Mouse (Mus musculus) forebrain, embryonic 15.5 days (tissue): Measurements from ENCODE around the gene Hoxa9. TPM values are rescaled to one million over a fixed set of nuclear protein-coding genes. Genes with fewer than 3 reads are reported as not detected.

Experiments
- ATAC-seq: fragments of 200-750 bp; cut with Nextera tagmentation; replicated peaks from 2 replicates; pipeline ENCODE4 v1.8.0; 2017; ENCODE audit warnings: mild to moderate bottlenecking, moderate TSS enrichment, moderate library complexity
- H3K27ac ChIP-seq: fragments of 300-500 bp; sonication (generic); replicated peaks from 2 replicates; pipeline ENCODE4 v1.5.1; 2015; ENCODE audit warnings: mild to moderate bottlenecking, inconsistent platforms
- H3K27me3 ChIP-seq: fragments of 300-500 bp; sonication (generic); 2 replicates; pipeline ENCODE4 v1.6.1; 2015; ENCODE audit warnings: inconsistent platforms
- H3K36me3 ChIP-seq: fragments of 300-500 bp; sonication (generic); 2 replicates; pipeline ENCODE4 v1.6.1; 2015; ENCODE audit warnings: mild to moderate bottlenecking, inconsistent platforms
- H3K4me1 ChIP-seq: fragments of 300-500 bp; sonication (generic); 2 replicates; pipeline ENCODE4 v1.6.1; 2015; ENCODE audit warnings: inconsistent platforms
- H3K4me2 ChIP-seq: fragments of 300-500 bp; sonication (generic); replicated peaks from 2 replicates; pipeline ENCODE4 v1.6.1; 2015; ENCODE audit warnings: mild to moderate bottlenecking, inconsistent platforms
- H3K4me3 ChIP-seq: fragments of 300-500 bp; sonication (generic); 2 replicates; pipeline ENCODE4 v1.5.1; 2015; ENCODE audit warnings: mild to moderate bottlenecking, inconsistent platforms
- H3K9ac ChIP-seq: fragments of 300-500 bp; sonication (generic); replicated peaks from 2 replicates; pipeline ENCODE4 v1.6.1; 2015; ENCODE audit warnings: mild to moderate bottlenecking, inconsistent platforms
- H3K9me3 ChIP-seq: fragments of 300-500 bp; sonication (generic); 2 replicates; pipeline ENCODE4 v1.6.1; 2016; ENCODE audit warnings: inconsistent platforms
- WGBS: fragments of 180-500 bp; shearing (Covaris S2); methylation state at CpG from one replicate; pipeline ENCODE4 v1.1.7; 2015; ENCODE audit warnings: mixed read lengths; 5-methylcytosine and 5-hydroxymethylcytosine counted together
- polyA plus RNA-seq: library from polyadenylated mRNA; unstranded; fragments of >200 nt; fragmentation: Nextera tagmentation; extraction: Ambion mirVana; gene quantifications from 2 replicates; pipeline ENCODE4 v1.2.1, GENCODE M21; 2015

Hoxa9 gene
- polyA plus RNA-seq, 1 experiment from 2014 or later = not detected

GRCm38 (mm10) chr6:52267221-52267620, 36.3 kb upstream of the Hoxa9 start:
- no peak for ATAC-seq
- no peak overlapping the region for H3K27ac ChIP-seq
- H3K9me3 ChIP-seq = no peaks in the 10 kb centered on the region
- no peaks in the 10 kb centered on the region for H3K36me3 ChIP-seq
- no peak overlapping the region for H3K4me2 ChIP-seq
- H3K9ac ChIP-seq = no peak overlapping the region
- H3K4me1 ChIP-seq = no peaks in the 10 kb centered on the region
- no peak overlapping the region for H3K4me3 ChIP-seq
- 13% methylated on average over 5 of the region's 5 CpGs for WGBS
- peaks cover 95% of the 10 kb centered on the region for H3K27me3 ChIP-seq

DNA sequence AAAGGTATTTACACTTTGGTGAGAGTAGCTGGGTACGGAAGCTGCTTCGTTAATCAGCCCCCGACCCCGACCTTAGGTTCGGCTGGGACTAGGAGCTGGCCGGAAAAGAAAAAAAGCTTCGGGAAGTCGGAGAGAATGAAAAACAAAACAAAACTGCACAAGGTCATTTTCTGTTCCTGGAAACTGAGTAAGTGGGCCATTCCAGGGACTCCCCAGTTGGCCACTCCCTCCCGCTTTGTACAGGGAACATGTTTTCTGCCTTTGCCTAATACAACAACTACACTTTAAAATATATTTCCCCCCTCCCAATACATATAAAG, 35.7 kb upstream of the Hoxa9 start:
- H3K36me3 ChIP-seq = no peaks in the 10 kb centered on the region
- 2% methylated on average over 9 of the region's 9 CpGs for WGBS
- no peak overlapping the region for H3K4me3 ChIP-seq
- ATAC-seq = no peak
- no peaks in the 10 kb centered on the region for H3K4me1 ChIP-seq
- no peak overlapping the region for H3K27ac ChIP-seq
- H3K27me3 ChIP-seq = peaks cover 97% of the 10 kb centered on the region
- H3K9me3 ChIP-seq = no peaks in the 10 kb centered on the region
- H3K4me2 ChIP-seq = no peak overlapping the region
- H3K9ac ChIP-seq = no peak overlapping the region

DNA sequence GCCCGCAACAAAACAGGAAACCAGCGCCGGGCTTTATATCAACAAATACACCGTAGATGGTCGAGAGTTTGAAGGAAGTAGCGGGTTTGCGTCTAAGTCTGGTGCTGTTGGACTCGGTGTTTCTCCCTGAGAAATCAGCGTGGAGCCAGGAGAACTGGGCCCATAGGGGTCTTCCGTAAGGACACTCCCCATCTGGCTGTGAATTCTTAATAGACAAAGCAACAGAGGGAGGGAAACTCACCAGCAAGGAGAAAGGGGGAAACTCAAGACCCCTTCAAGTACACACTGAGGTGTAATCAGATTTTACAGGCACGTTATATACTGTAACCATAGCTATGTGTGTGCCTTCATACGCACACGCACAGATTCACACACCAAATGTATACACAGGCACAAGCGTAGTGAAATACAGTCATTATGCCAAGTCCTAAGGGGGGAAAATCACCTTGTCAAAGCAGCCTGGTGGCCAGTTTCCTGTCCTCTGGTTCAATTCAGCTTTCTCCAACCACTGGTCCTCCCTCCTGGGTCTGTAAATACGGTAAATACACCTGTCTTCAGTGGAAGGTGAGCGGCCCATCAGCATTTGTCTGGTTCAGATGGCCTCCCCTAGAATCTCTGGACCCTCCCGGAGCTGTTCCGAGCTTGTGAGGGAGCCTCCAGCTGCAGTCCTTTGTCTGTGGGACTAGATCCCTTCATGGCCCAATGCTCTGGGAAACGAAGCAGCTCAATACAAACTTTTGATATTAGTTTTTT, 35.2 kb upstream of the Hoxa9 start:
- 1% methylated on average over 19 of the region's 19 CpGs for WGBS
- peaks cover 96% of the 10 kb centered on the region for H3K27me3 ChIP-seq

GRCm38 (mm10) chr6:52265306-52265912, 34.5 kb upstream of the Hoxa9 start:
- Histone ChIP-seq H3K4me2 (no peak overlapping the region), H3K27me3 (peaks cover 95% of the 10 kb centered on the region), H3K4me1 (peaks cover 6% of the 10 kb centered on the region), H3K36me3 (no peaks in the 10 kb centered on the region), H3K27ac (no peak overlapping the region), H3K4me3 (no peak overlapping the region), H3K9ac (no peak overlapping the region), H3K9me3 (no peaks in the 10 kb centered on the region)
- 1% methylated on average over 18 of the region's 18 CpGs for WGBS
- ATAC-seq = no peak

More for the DNA sequence above, 35.2 kb upstream of the Hoxa9 start:
- H3K36me3 ChIP-seq = no peaks in the 10 kb centered on the region
- no peak overlapping the region for H3K4me3 ChIP-seq
- ATAC-seq = no peak
- no peak overlapping the region for H3K4me2 ChIP-seq
- H3K4me1 ChIP-seq = no peaks in the 10 kb centered on the region
- H3K9ac ChIP-seq = no peak overlapping the region
- no peaks in the 10 kb centered on the region for H3K9me3 ChIP-seq
- H3K27ac ChIP-seq = no peak overlapping the region

DNA sequence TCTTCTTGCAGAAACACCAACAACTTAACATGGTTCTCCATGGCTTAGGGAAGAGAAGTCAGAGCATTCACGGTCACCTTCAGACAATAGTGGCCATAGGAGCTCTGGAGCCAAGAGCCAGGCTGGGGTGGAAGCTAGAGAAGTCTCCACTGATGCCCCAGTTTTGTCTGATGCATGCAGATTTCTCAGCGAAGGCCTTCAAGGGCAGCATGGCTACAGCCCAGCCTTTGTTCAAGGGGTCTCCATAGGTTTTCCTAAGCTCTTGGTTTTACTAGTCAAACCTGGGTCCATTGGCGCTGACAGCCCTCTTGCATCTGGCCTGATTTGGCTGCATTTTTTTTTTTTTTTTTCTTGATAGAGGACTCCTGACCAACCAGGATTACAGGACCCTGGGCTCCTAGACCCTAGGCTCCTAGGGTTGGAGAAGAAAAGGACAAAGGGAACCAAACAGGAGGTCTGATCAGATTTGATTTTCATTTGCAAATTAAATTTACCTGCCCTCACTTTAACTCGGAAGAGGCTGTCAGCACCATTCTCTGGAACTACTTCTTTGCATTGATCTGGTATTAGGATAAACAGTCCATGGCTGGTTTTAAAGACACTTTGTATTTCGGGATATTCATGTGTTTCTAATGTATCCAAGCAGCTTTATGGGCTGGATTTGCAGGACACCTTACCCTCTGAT, 33.4 kb upstream of the Hoxa9 start:
- H3K9me3 ChIP-seq = no peaks in the 10 kb centered on the region
- H3K36me3 ChIP-seq = no peaks in the 10 kb centered on the region
- H3K4me3 ChIP-seq = no peak overlapping the region
- peaks cover 92% of the 10 kb centered on the region for H3K27me3 ChIP-seq
- H3K4me2 ChIP-seq = no peak overlapping the region
- no peak overlapping the region for H3K27ac ChIP-seq
- ATAC-seq = no peak
- 3% methylated on average over 5 of the region's 5 CpGs for WGBS
- peaks cover 11% of the 10 kb centered on the region for H3K4me1 ChIP-seq
- H3K9ac ChIP-seq = no peak overlapping the region

GRCm38 (mm10) chr6:52263321-52263585, 32.4 kb upstream of the Hoxa9 start:
- H3K9me3 ChIP-seq = no peaks in the 10 kb centered on the region
- no peak overlapping the region for H3K4me3 ChIP-seq
- no peak for ATAC-seq
- H3K4me1 ChIP-seq = peaks cover 11% of the 10 kb centered on the region
- H3K9ac ChIP-seq = no peak overlapping the region
- 1% methylated on average over 6 of the region's 6 CpGs for WGBS
- H3K27me3 ChIP-seq = peaks cover 92% of the 10 kb centered on the region
- H3K27ac ChIP-seq = no peak overlapping the region
- no peak overlapping the region for H3K4me2 ChIP-seq
- H3K36me3 ChIP-seq = no peaks in the 10 kb centered on the region

- Histone ChIP-seq H3K4me2 (no peak overlapping the region), H3K27ac (no peak overlapping the region), H3K36me3 (no peaks in the 10 kb centered on the region), H3K27me3 (peaks cover 90% of the 10 kb centered on the region), H3K4me1 (peaks cover 11% of the 10 kb centered on the region), H3K9me3 (no peaks in the 10 kb centered on the region), H3K9ac (no peak overlapping the region), H3K4me3 (no peak overlapping the region)
- ATAC-seq = no peak
- 2% methylated on average over 24 of the region's 24 CpGs for WGBS
Measured at GRCm38 (mm10) chr6:52262463-52263320, 31.8 kb upstream of the Hoxa9 start.

DNA sequence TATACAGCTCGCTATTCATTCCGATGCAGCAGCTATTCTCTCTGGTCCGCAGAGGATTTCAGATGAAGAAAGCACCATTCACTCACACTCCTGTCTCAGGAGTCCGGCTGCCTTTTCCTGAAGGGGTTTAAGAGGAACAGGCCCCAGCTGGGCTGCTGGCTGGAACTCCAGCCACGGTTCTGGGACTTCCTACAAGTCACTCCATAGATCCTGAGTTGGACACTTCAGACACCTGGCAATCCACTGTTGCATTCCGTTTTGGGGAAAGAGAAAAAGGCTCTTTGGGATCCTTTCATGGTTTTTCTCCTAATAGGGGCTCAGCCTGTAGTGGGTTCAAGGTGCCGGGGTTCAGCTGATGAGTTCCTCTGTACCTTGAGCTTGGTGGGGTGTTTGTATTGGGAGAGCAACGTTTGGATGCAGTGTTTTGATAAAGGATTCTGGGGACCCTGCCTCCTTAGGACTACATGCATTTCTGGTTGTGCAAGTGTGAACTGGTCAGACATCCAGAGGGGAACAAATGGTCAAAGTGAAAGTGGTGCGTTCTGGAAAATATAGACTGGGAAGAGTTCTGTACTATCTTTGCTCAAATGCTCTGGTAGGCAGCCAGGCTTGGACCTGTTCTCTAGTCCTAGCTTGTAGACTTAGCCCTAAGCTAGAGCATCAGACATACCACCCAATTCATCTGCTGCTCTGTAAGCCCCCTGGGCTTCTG, 31.0 kb upstream of the Hoxa9 start:
- ATAC-seq = no peak

DNA sequence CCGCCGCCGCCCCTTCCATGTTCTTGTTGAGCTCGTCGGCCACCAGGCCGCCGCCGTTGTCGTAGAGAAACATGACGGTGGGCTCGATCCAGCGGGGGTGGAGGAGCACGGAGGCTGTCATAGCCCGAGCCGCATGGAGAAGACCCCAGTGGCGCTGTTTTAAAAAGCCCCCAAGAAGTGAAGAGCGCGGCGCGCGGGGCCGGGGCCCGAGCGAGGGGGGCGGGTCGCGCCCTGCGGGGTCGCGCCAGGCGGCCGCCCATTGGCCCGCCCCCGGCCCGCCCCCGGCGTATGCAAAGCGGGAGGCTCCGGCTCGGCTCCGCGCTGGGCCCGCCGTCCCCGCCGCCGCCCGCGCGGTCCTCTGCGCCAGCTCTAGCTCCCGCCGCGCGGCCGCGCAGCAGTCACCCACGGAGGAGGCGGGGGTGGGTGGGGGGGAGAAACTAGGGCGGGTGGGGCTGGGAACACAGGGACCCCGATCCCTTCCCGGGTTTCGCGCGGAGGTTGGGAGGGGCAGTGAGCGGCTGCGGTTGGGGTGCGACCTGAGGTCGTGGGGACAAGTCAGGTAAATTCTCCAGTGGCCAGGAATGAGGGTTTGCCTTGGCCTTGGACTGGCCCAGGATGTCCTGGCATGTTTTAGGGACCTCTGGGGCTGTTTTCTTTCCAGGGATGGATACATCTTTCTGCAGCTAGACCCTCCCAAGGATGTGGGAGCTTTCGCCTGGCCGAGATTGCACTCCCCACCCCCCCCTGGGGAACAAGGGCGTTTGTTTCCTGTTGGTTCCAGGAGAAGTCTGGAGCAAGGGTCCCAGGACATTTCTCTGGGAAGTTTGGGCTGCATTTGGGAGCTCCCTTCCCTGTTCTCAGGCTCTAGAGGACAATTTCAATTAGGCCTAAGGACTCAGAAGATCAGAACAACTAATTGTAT, 30.0 kb upstream of the Hoxa9 start, which contains the start of gene Hoxa13:
Gene Hoxa13, minus strand, starts transcription at position 227 of the 922 bp plus-strand sequence.
- ATAC-seq = no peak

More for the DNA sequence above, 31.0 kb upstream of the Hoxa9 start:
- Histone ChIP-seq H3K4me2 (no peak overlapping the region), H3K27ac (no peak overlapping the region), H3K9ac (no peak overlapping the region), H3K9me3 (no peaks in the 10 kb centered on the region), H3K36me3 (no peaks in the 10 kb centered on the region), H3K4me1 (peaks cover 11% of the 10 kb centered on the region), H3K4me3 (no peak overlapping the region), H3K27me3 (peaks cover 92% of the 10 kb centered on the region)
- 5% methylated on average over 9 of the region's 9 CpGs for WGBS

GRCm38 (mm10) chr6:52259811-52260261, 28.9 kb upstream of the Hoxa9 start:
- no peaks in the 10 kb centered on the region for H3K36me3 ChIP-seq
- no peak overlapping the region for H3K4me3 ChIP-seq
- ATAC-seq = no peak
- WGBS = under 1% methylated on average over 39 of the region's 39 CpGs
- H3K4me2 ChIP-seq = peak overlapping the region; percentile 30; the same call in 1 of the 2 replicates
- H3K27ac ChIP-seq = no peak overlapping the region
- H3K27me3 ChIP-seq = peaks cover 89% of the 10 kb centered on the region
- H3K9ac ChIP-seq = no peak overlapping the region
- H3K4me1 ChIP-seq = peaks cover 11% of the 10 kb centered on the region
- H3K9me3 ChIP-seq = no peaks in the 10 kb centered on the region

More for the DNA sequence above, 30.0 kb upstream of the Hoxa9 start, which contains the start of gene Hoxa13:
- Histone ChIP-seq H3K4me1 (peaks cover 11% of the 10 kb centered on the region), H3K27ac (no peak within 1 kb of the TSS), H3K27me3 (peaks cover 90% of the 10 kb centered on the region), H3K4me2 (peak within 1 kb of the TSS; percentile 30), H3K9ac (no peak within 1 kb of the TSS), H3K4me3 (peak within 1 kb of the TSS; percentile 20), H3K9me3 (no peaks in the 10 kb centered on the region), H3K36me3 (no peaks in the 10 kb centered on the region)
- under 1% methylated on average over 67 of the region's 72 CpGs for WGBS
